Mouse (Mus musculus): ENCODE measurements at regions not wholly inside any gene's neighbourhood (a gene's known extent, or its start where the extent isn't known, plus 50 kb on each side); places are given as distances from the start of the nearest gene placed in this dataset.

- TF ChIP-seq MAX (IDR thresholded peaks at IDR 0.05) (no peak), CTCF (IDR thresholded peaks at IDR 0.05; ENCODE audit: control insufficient read depth, insufficient read depth, insufficient read length) (no peak), MYOG (IDR thresholded peaks at IDR 0.05; ENCODE audit: control insufficient read depth, extremely low read depth, insufficient read length) (no peak)
Observed at GRCm38 (mm10) chr2:117936590-117936989, 175.1 kb upstream of the Thbs1 start.

All from C2C12 (cell line).